8 mouse cellular contexts compared by ENCODE assay signal in the genomic region with DNA sequence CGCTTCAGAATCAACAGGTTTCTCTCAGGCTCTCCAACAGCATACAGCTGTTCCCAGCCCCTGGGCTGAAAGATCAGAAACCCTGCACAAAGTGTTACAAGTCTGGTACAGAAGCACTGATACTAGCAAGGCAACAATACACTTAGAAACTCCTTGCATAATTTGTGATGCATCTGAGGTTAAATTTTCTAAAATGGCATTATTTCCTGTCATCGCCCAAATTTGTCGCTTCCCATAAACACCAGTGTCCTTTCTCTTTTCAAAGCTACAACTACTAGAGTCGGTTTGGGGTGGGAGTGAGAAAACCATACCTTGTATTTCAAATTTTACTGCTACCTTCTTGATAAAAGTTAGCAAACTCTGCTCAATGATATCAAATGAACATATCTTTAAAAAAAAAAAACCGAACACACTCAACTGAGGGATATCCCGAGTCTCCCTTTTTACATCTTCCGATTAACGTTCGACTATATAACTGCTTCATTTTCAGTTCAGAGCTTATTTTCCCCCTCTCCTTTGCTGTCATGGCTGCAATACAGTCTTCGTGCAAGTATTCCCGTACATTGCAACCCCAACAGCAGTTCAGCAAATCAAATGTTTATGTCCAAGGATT. TPM values are rescaled to one million over a fixed set of nuclear protein-coding genes. Genes with fewer than 3 reads are reported as not detected.
DNase-seq lines count a peak whose midpoint lies in the region; ATAC-seq lines count a peak whose summit lies in the region.

No protein-coding gene starts in this region.

- no peak for ATAC-seq in lung, embryonic 15.5 days (ENCODE audit: borderline replicate concordance, extremely low read depth, low FRiP score, low TSS enrichment)
- no peak for ATAC-seq in embryonic facial prominence, embryonic 12.5 days (ENCODE audit: insufficient number of reproducible peaks, insufficient read depth, low FRiP score, low TSS enrichment)
- no peak for ATAC-seq in stomach, embryonic 14.5 days (ENCODE audit: insufficient number of reproducible peaks, insufficient read depth, low FRiP score, low read depth)

- no peak for DNase-seq in lung, postnatal 14 days
- DNase-seq in limb, embryonic 10.5 days (ENCODE audit: low spot score): no peak
- DNase-seq in right cerebral cortex, postnatal 4 days: no peak
- DNase-seq in right cerebral cortex, adult 2 months (ENCODE audit: low spot score in 2 of 2): no peak
- DNase-seq in layer of hippocampus, postnatal 25 days (ENCODE audit: extremely low spot score in 1 of 2, low spot score in 1 of 2): no peak

- H3K4me3 ChIP-seq in lung, embryonic 15.5 days: peak overlapping the region; percentile 99
- H3K4me3 ChIP-seq in embryonic facial prominence, embryonic 12.5 days: peak overlapping the region; percentile 93
- H3K4me3 ChIP-seq in limb, embryonic 10.5 days: peak overlapping the region; percentile 99
- H3K4me3 ChIP-seq in stomach, embryonic 14.5 days (ENCODE audit: low read depth, low read length): peak overlapping the region; percentile 95

- peak overlapping the region; percentile 62 for H3K4me2 ChIP-seq in lung, embryonic 15.5 days
- peak overlapping the region; percentile 84 for H3K4me2 ChIP-seq in embryonic facial prominence, embryonic 12.5 days (replicated peaks)
- peak overlapping the region; percentile 67 for H3K4me2 ChIP-seq in stomach, embryonic 14.5 days (replicated peaks; ENCODE audit: low read depth, low read length)

- peaks cover 39% of the 10 kb centered on the region for H3K36me3 ChIP-seq in lung, embryonic 15.5 days
- H3K36me3 ChIP-seq in embryonic facial prominence, embryonic 12.5 days: peaks cover 34% of the 10 kb centered on the region
- peaks cover 45% of the 10 kb centered on the region for H3K36me3 ChIP-seq in limb, embryonic 10.5 days
- peaks cover 30% of the 10 kb centered on the region for H3K36me3 ChIP-seq in stomach, embryonic 14.5 days (ENCODE audit: control insufficient read depth, insufficient read depth, low read length)

- H3K27me3 ChIP-seq in lung, embryonic 15.5 days: no peaks in the 10 kb centered on the region
- no peaks in the 10 kb centered on the region for H3K27me3 ChIP-seq in embryonic facial prominence, embryonic 12.5 days
- no peaks in the 10 kb centered on the region for H3K27me3 ChIP-seq in limb, embryonic 10.5 days (ENCODE audit: low read depth, poor library complexity, severe bottlenecking)
- no peaks in the 10 kb centered on the region for H3K27me3 ChIP-seq in stomach, embryonic 14.5 days (ENCODE audit: control insufficient read depth, insufficient read depth, low read length)

- 2% methylated on average over 11 of the region's 11 CpGs for WGBS in lung, embryonic 15.5 days
- 6% methylated on average over 11 of the region's 11 CpGs for WGBS in embryonic facial prominence, embryonic 12.5 days
- WGBS in limb, embryonic 10.5 days: 9% methylated on average over 11 of the region's 11 CpGs
- WGBS in stomach, embryonic 14.5 days: 2% methylated on average over 11 of the region's 11 CpGs

- H3K9me3 ChIP-seq in lung, embryonic 15.5 days: no peaks in the 10 kb centered on the region
- no peaks in the 10 kb centered on the region for H3K9me3 ChIP-seq in embryonic facial prominence, embryonic 12.5 days
- no peaks in the 10 kb centered on the region for H3K9me3 ChIP-seq in limb, embryonic 10.5 days (replicated peaks)
- H3K9me3 ChIP-seq in stomach, embryonic 14.5 days (ENCODE audit: control insufficient read depth, low read depth, low read length): no peaks in the 10 kb centered on the region

- H3K9ac ChIP-seq in lung, embryonic 15.5 days: peak overlapping the region; percentile 99
- peak overlapping the region; percentile 98 for H3K9ac ChIP-seq in embryonic facial prominence, embryonic 12.5 days
- peak overlapping the region; percentile 93 for H3K9ac ChIP-seq in stomach, embryonic 14.5 days (replicated peaks; ENCODE audit: low read depth, low read length)

- H3K4me1 ChIP-seq in lung, embryonic 15.5 days: peaks cover 16% of the 10 kb centered on the region
- peaks cover 13% of the 10 kb centered on the region; the same call in 1 of the 2 replicates for H3K4me1 ChIP-seq in embryonic facial prominence, embryonic 12.5 days
- H3K4me1 ChIP-seq in limb, embryonic 10.5 days: peaks cover 18% of the 10 kb centered on the region
- H3K4me1 ChIP-seq in stomach, embryonic 14.5 days (ENCODE audit: control insufficient read depth, insufficient read depth, low read length): peaks cover 10% of the 10 kb centered on the region; the same call in 1 of the 2 replicates

- H3K27ac ChIP-seq in lung, embryonic 15.5 days: peak overlapping the region; percentile 100
- peak overlapping the region; percentile 100 for H3K27ac ChIP-seq in embryonic facial prominence, embryonic 12.5 days
- H3K27ac ChIP-seq in limb, embryonic 10.5 days: peak overlapping the region; percentile 100
- H3K27ac ChIP-seq in stomach, embryonic 14.5 days (ENCODE audit: low read length): peak overlapping the region; percentile 99

RNA-seq across cellular contexts. Expression of a gene that starts 1.2 kb away (rescaled TPM):
- 993 and 1,027 TPM in 2 replicates for polyA plus RNA-seq in lung, embryonic 15.5 days (2015; fragmentation: Nextera tagmentation; extraction: Ambion mirVana)
- 1,276 and 1,289 TPM in 2 replicates for polyA plus RNA-seq in embryonic facial prominence, embryonic 12.5 days (2016; fragmentation: Nextera tagmentation; extraction: Ambion mirVana)
- polyA plus RNA-seq in limb, embryonic 10.5 days (2016; fragmentation: Nextera tagmentation; extraction: Ambion mirVana): 1,406 and 1,458 TPM in 2 replicates
- 984 and 994 TPM in 2 replicates for polyA plus RNA-seq in stomach, embryonic 14.5 days (2014; fragmentation: Nextera tagmentation; extraction: Ambion mirVana)
- total RNA-seq in layer of hippocampus, postnatal 25 days (2021): 100 to 1,000 TPM; 329 to 353 TPM

RNA-seq across cellular contexts. Expression of a gene that starts 20.7 kb away (rescaled TPM):
- 504 and 510 TPM in 2 replicates for polyA plus RNA-seq in lung, embryonic 15.5 days (2015; fragmentation: Nextera tagmentation; extraction: Ambion mirVana)
- polyA plus RNA-seq in embryonic facial prominence, embryonic 12.5 days (2016; fragmentation: Nextera tagmentation; extraction: Ambion mirVana): 591 and 626 TPM in 2 replicates
- polyA plus RNA-seq in limb, embryonic 10.5 days (2016; fragmentation: Nextera tagmentation; extraction: Ambion mirVana): 483 and 492 TPM in 2 replicates
- polyA plus RNA-seq in stomach, embryonic 14.5 days (2014; fragmentation: Nextera tagmentation; extraction: Ambion mirVana): 529 and 563 TPM in 2 replicates
- 100 to 1,000 TPM; 134 to 165 TPM for total RNA-seq in layer of hippocampus, postnatal 25 days (2021)

RNA-seq across cellular contexts. Expression of a gene that starts 29.4 kb away (rescaled TPM):
- polyA plus RNA-seq in lung, embryonic 15.5 days (2015; fragmentation: Nextera tagmentation; extraction: Ambion mirVana): 190 and 192 TPM in 2 replicates
- polyA plus RNA-seq in embryonic facial prominence, embryonic 12.5 days (2016; fragmentation: Nextera tagmentation; extraction: Ambion mirVana): 192 and 205 TPM in 2 replicates
- 257 and 275 TPM in 2 replicates for polyA plus RNA-seq in limb, embryonic 10.5 days (2016; fragmentation: Nextera tagmentation; extraction: Ambion mirVana)
- polyA plus RNA-seq in stomach, embryonic 14.5 days (2014; fragmentation: Nextera tagmentation; extraction: Ambion mirVana): 162 and 164 TPM in 2 replicates
- 10 to 100 TPM; 44.5 to 44.9 TPM for total RNA-seq in layer of hippocampus, postnatal 25 days (2021)

RNA-seq across cellular contexts. Expression of a gene that starts 43.2 kb away (rescaled TPM):
- polyA plus RNA-seq in lung, embryonic 15.5 days (2015; fragmentation: Nextera tagmentation; extraction: Ambion mirVana): 81.5 and 83.7 TPM in 2 replicates
- polyA plus RNA-seq in embryonic facial prominence, embryonic 12.5 days (2016; fragmentation: Nextera tagmentation; extraction: Ambion mirVana): 73.7 and 80.6 TPM in 2 replicates
- 66.2 and 83.5 TPM in 2 replicates for polyA plus RNA-seq in limb, embryonic 10.5 days (2016; fragmentation: Nextera tagmentation; extraction: Ambion mirVana)
- polyA plus RNA-seq in stomach, embryonic 14.5 days (2014; fragmentation: Nextera tagmentation; extraction: Ambion mirVana): 111 and 121 TPM in 2 replicates
- 10 to 100 TPM; 68.8 to 70.4 TPM for total RNA-seq in layer of hippocampus, postnatal 25 days (2021)

RNA-seq across cellular contexts. Expression of a gene that starts 59.4 kb away (rescaled TPM):
- polyA plus RNA-seq in lung, embryonic 15.5 days (2015; fragmentation: Nextera tagmentation; extraction: Ambion mirVana): 6.6 and 7.1 TPM in 2 replicates
- 10.3 and 10.7 TPM in 2 replicates for polyA plus RNA-seq in embryonic facial prominence, embryonic 12.5 days (2016; fragmentation: Nextera tagmentation; extraction: Ambion mirVana)
- polyA plus RNA-seq in limb, embryonic 10.5 days (2016; fragmentation: Nextera tagmentation; extraction: Ambion mirVana): 7.0 and 9.9 TPM in 2 replicates
- polyA plus RNA-seq in stomach, embryonic 14.5 days (2014; fragmentation: Nextera tagmentation; extraction: Ambion mirVana): 5.7 and 8.0 TPM in 2 replicates
- total RNA-seq in layer of hippocampus, postnatal 25 days (2021): 10 to 100 TPM in 1 of 2 experiments, 1 to 10 TPM in 1; 9.3 to 10.3 TPM
